Mouse (Mus musculus) thymus, adult 2 months (tissue): Measurements from ENCODE around the gene S100a1. TPM values are rescaled to one million over a fixed set of nuclear protein-coding genes. Genes with fewer than 3 reads are reported as not detected.

Source experiments
- DNase-seq: peaks from one replicate; pipeline ENCODE4 v3.0.0; 2021
- H3K27ac ChIP-seq: fragments of 200-500 bp; 2 replicates; pipeline ENCODE4 v1.5.1; 2012; ENCODE audit warnings: low read length, control low read depth; ENCODE audit not compliant: control insufficient read depth, insufficient read depth
- H3K27me3 ChIP-seq: fragments of 200-500 bp; 2 replicates; pipeline ENCODE4 v1.6.1; 2012; ENCODE audit warnings: mild to moderate bottlenecking, low read length, moderate library complexity, mixed read lengths; ENCODE audit not compliant: control insufficient read depth, insufficient read depth
- H3K36me3 ChIP-seq: fragments of 200-500 bp; 2 replicates; pipeline ENCODE4 v1.6.1; 2012; ENCODE audit warnings: mild to moderate bottlenecking, low read length, moderate library complexity; ENCODE audit not compliant: control insufficient read depth, insufficient read depth
- H3K4me1 ChIP-seq: fragments of 200-500 bp; replicated peaks from 2 replicates; pipeline ENCODE4 v1.6.1; 2012; ENCODE audit warnings: low read length; ENCODE audit not compliant: control insufficient read depth, insufficient read depth
- H3K4me3 ChIP-seq: fragments of 200-500 bp; 2 replicates; pipeline ENCODE4 v1.5.1; 2012; ENCODE audit warnings: mild to moderate bottlenecking, low read length, control low read depth, moderate library complexity; ENCODE audit not compliant: control insufficient read depth, insufficient read depth
- CTCF ChIP-seq: fragments of 200-500 bp; IDR thresholded peaks from 2 replicates; pipeline ENCODE4 v1.5.1; 2012; ENCODE audit warnings: mild to moderate bottlenecking, control low read depth, low read length, moderate library complexity, borderline replicate concordance; ENCODE audit not compliant: control insufficient read depth, poor library complexity, insufficient read depth; ENCODE audit errors: extremely low read depth
- POLR2A ChIP-seq: fragments of 200-500 bp; IDR thresholded peaks from 2 replicates; pipeline ENCODE4 v1.6.1; 2012; ENCODE audit warnings: mild to moderate bottlenecking, low read length, control low read depth, moderate library complexity; ENCODE audit not compliant: control insufficient read depth, poor library complexity, insufficient read depth; ENCODE audit errors: extremely low read depth
- WGBS: fragments of 180-500 bp; shearing (Covaris S2); methylation state at CpG from one replicate; pipeline ENCODE4 v1.1.7; 2018; 5-methylcytosine and 5-hydroxymethylcytosine counted together
- polyA plus RNA-seq: library from polyadenylated mRNA; depleted of rRNA; stranded (reverse); fragments of >200 nt; gene quantifications from 2 replicates; pipeline ENCODE4 v1.2.3, GENCODE M21; 2012

S100a1 gene
- polyA plus RNA-seq, 1 experiment, result 122 TPM

DNA sequence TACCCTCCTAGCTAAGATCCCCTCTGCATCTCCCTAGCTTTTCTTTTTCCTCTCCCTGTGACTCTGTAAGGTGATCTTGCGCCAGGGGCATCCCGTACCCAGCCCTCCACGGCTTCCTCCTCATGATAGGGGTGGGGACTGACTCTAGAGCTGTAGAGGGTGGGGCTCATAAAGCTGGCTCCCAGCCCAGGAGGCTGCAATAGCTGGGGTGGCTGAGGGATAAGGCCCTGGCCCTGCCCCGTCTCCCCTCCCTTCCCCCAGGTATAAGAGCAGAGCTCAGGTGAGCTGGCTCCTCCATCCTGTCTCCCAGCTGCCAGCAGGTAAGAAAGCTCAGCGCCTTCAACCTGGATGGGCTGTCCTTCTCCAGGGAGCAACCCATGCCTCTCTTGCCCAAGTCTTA is 12.4 kb upstream of the S100a1 start, which contains the start of gene S100a14:
S100a14 (plus strand) TSS at position 277 of the 400 bp plus-strand sequence.
- H3K36me3 ChIP-seq, result peaks cover 3% of the 10 kb centered on the region; the same call in 1 of the 2 replicates
- H3K27ac ChIP-seq, result no peak within 1 kb of the TSS; the same call in 1 of the 2 replicates
- H3K4me1 ChIP-seq, result no peaks in the 10 kb centered on the region
- no peak for DNase-seq
- no peak for TF ChIP-seq CTCF
- TF ChIP-seq POLR2A, result no peak
- WGBS, result 68% methylated on average over 5 of the region's 5 CpGs
- H3K27me3 ChIP-seq, result no peaks in the 10 kb centered on the region
- H3K4me3 ChIP-seq, result no peak within 1 kb of the TSS

DNA sequence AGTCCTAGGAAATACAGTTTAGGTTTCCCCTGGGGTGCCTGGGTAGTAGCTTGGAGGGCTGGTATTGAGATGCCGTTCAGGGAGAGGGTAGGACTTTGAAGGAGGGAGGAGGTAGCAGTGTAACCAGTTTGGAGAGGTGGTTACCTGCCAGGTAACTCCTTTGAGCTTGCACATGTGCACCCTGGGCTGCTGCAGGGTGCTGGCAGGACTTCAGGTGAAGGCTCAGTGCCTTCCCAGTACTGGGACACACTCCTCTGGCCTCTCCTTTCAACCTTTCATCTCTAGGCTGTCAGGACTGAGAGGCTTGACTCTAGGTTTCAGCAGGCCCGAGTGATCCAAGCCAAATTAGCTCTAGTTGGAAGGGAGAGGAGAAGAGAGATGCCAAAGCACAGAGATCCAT is 11.9 kb upstream of the S100a1 start:
- H3K4me1 ChIP-seq, result no peaks in the 10 kb centered on the region
- TF ChIP-seq POLR2A (no peak), CTCF (no peak)
- no peak for DNase-seq
- 83% methylated on average over 2 of the region's 2 CpGs for WGBS
- no peak overlapping the region for H3K4me3 ChIP-seq
- H3K36me3 ChIP-seq, result peaks cover 3% of the 10 kb centered on the region; the same call in 1 of the 2 replicates
- H3K27ac ChIP-seq, result no peak overlapping the region; the same call in 1 of the 2 replicates
- no peaks in the 10 kb centered on the region for H3K27me3 ChIP-seq

DNA sequence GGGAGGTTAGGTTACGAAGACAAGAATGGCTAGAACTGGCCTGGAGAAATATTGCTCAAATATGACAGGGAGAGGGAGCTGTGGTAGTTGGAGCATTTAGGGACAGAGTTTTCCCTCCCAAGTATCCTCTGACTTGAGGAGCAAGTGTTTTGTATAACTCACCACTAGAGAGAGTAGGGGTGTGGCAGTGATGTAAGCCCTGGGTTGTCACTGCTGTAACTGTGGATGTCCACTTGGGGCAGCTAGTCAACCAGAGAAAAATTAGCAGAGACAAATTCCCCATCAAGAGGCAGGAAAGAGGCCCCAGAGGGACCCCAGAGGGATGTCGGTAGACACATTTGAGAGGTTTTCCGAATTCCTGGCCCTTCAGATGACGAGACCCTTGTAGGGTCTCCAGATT is 11.2 kb upstream of the S100a1 start:
- no peaks in the 10 kb centered on the region for H3K4me1 ChIP-seq
- no peaks in the 10 kb centered on the region for H3K27me3 ChIP-seq
- TF ChIP-seq CTCF (no peak), POLR2A (no peak)
- H3K27ac ChIP-seq, result no peak overlapping the region
- 81% methylated on average over 4 of the region's 4 CpGs for WGBS
- H3K36me3 ChIP-seq, result peaks cover 3% of the 10 kb centered on the region; the same call in 1 of the 2 replicates
- H3K4me3 ChIP-seq, result no peak overlapping the region
- DNase-seq, result no peak

DNA sequence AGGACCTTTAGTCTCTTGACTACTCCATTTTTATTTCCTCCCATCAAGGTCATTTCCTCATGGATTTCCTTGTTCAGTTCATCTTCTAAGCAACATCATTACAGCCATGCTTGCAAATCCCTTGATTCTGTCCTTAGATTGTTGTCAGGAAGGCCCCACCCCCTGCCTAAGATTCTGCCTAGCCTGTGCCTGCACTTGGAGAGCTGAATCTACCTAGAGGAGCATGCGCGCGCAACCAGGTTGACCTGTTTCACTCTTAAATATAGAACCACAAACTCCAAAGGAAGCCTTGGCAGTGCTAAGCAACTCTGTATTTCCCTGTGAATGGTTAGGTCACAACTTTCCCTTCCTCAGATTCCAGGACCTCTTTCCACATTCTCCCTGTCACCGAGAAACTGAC is 3.5 kb upstream of the S100a1 start:
- H3K36me3 ChIP-seq, result no peaks in the 10 kb centered on the region
- H3K4me3 ChIP-seq, result no peak overlapping the region
- no peaks in the 10 kb centered on the region for H3K27me3 ChIP-seq
- TF ChIP-seq CTCF (no peak), POLR2A (no peak)
- H3K27ac ChIP-seq, result no peak overlapping the region
- H3K4me1 ChIP-seq, result peaks cover 17% of the 10 kb centered on the region
- 94% methylated on average over 4 of the region's 4 CpGs for WGBS
- DNase-seq, result no peak

DNA sequence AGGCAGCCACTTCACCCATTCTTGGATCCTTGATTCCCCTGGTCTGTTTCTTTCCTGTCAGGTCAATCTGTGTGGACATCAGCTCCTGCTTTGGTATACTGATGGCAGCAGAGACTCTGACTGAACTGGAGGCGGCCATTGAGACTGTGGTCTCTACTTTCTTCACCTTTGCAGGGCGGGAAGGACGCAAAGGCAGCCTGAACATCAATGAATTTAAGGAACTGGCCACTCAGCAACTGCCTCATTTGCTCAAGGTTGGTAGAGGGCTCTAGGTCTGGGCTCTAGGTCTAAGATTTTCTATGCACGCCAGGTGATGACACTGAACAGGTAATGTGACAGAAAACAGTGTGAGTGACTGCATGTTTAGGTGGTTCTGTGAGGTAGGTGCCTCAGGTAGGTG is 1.6 kb upstream of the S100a1 start:
- Histone ChIP-seq H3K4me1 (peaks cover 17% of the 10 kb centered on the region), H3K27ac (no peak overlapping the region), H3K27me3 (no peaks in the 10 kb centered on the region), H3K4me3 (no peak overlapping the region), H3K36me3 (no peaks in the 10 kb centered on the region)
- DNase-seq, result no peak
- TF ChIP-seq POLR2A (no peak), CTCF (no peak)
- WGBS, result 97% methylated on average over 4 of the region's 4 CpGs

DNA sequence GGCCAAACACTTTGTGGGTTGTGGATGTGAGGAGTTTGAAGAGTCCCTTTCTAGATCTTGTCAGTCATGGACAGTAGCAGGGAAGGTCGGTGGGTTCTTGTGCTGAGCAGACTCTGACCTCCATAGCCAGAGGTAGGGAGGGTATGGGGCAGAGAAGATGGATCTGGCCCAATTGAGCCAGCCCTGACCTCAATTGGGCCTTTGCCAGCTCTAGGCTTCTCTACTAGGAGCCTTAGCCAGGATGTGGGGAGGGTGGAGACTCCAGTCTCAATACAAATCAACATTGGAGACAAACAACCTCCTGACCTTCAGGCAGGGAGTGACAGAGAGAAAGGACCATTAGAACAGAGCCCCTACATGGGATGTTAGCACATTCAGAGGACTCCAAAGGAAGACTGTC is 1.1 kb upstream of the S100a1 start:
- no peaks in the 10 kb centered on the region for H3K27me3 ChIP-seq
- no peaks in the 10 kb centered on the region for H3K36me3 ChIP-seq
- DNase-seq, result no peak
- no peak overlapping the region for H3K27ac ChIP-seq
- peaks cover 17% of the 10 kb centered on the region for H3K4me1 ChIP-seq
- H3K4me3 ChIP-seq, result peak overlapping the region; percentile 90
- WGBS, result 12% methylated on average over 1 of the region's 1 CpGs
- TF ChIP-seq POLR2A (no peak), CTCF (no peak)

DNA sequence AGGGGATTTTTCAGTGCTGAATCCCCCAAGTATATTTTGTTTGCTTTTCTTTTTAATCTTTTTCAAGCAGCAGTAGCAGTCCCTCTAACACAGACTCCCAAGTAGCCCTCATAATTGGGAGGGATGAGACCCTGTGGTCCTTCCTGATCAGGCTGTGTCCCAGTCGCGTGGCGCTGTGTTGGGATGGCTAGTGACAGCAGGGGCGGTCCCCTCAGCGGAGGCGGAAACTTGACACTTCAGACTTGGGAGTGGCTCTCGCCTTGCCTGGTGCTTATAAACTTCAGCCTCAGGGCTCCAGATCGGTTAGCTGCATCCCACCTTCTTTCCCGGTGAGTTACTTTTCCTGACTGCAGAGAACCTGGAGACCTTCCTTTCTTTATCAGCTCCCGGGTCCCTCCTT is 499 bp upstream of the S100a1 start:
- Histone ChIP-seq H3K27me3 (no peaks in the 10 kb centered on the region), H3K4me1 (peaks cover 17% of the 10 kb centered on the region)

More for the DNA sequence above, 499 bp upstream of the S100a1 start:
- WGBS, result under 1% methylated on average over 10 of the region's 10 CpGs
- H3K4me3 ChIP-seq, result peak overlapping the region; percentile 90
- TF ChIP-seq POLR2A (no peak), CTCF (no peak)
- no peaks in the 10 kb centered on the region for H3K36me3 ChIP-seq
- H3K27ac ChIP-seq, result no peak overlapping the region
- DNase-seq, result peak; percentile 66
